Mouse (Mus musculus) intestine, embryonic 15.5 days (tissue): ENCODE measurements around the gene Inppl1. TPM values are rescaled to one million over a fixed set of nuclear protein-coding genes. Genes with fewer than 3 reads are reported as not detected.
A peak's percentile ranks its signal among the peaks of the same experiment; 100 is the strongest.

ENCODE experiments used
- ATAC-seq: fragments of 200-750 bp; cut with Nextera tagmentation; 2 replicates; pipeline ENCODE4 v1.8.0; 2017; ENCODE audit warnings: moderate TSS enrichment, moderate library complexity
- H3K27ac ChIP-seq: fragments of 300-500 bp; sonication (generic); 2 replicates; pipeline ENCODE4 v1.5.1; 2015; ENCODE audit warnings: mild to moderate bottlenecking, inconsistent platforms
- H3K27me3 ChIP-seq: fragments of 300-500 bp; sonication (generic); replicated peaks from 2 replicates; pipeline ENCODE4 v1.6.1; 2015; ENCODE audit warnings: inconsistent platforms
- H3K36me3 ChIP-seq: fragments of 300-500 bp; sonication (generic); 2 replicates; pipeline ENCODE4 v1.6.1; 2015; ENCODE audit warnings: inconsistent platforms
- H3K4me1 ChIP-seq: fragments of 300-500 bp; sonication (generic); replicated peaks from 2 replicates; pipeline ENCODE4 v1.6.1; 2015; ENCODE audit warnings: inconsistent platforms
- H3K4me2 ChIP-seq: fragments of 300-500 bp; sonication (generic); replicated peaks from 2 replicates; pipeline ENCODE4 v1.6.1; 2015; ENCODE audit warnings: mild to moderate bottlenecking, inconsistent platforms
- H3K4me3 ChIP-seq: fragments of 300-500 bp; sonication (generic); replicated peaks from 2 replicates; pipeline ENCODE4 v1.5.1; 2015; ENCODE audit warnings: inconsistent platforms
- H3K9ac ChIP-seq: fragments of 300-500 bp; sonication (generic); 2 replicates; pipeline ENCODE4 v1.6.1; 2015; ENCODE audit warnings: inconsistent platforms
- H3K9me3 ChIP-seq: fragments of 300-500 bp; sonication (generic); 2 replicates; pipeline ENCODE4 v1.6.1; 2016; ENCODE audit warnings: inconsistent platforms
- WGBS: fragments of 180-500 bp; shearing (Covaris S2); methylation state at CpG from one replicate; pipeline ENCODE4 v1.1.7; 2015; 5-methylcytosine and 5-hydroxymethylcytosine counted together
- polyA plus RNA-seq: library from polyadenylated mRNA; unstranded; fragments of >200 nt; fragmentation: Nextera tagmentation; extraction: Ambion mirVana; gene quantifications from 2 replicates; pipeline ENCODE4 v1.2.1, GENCODE M21; 2015

Inppl1 gene
- polyA plus RNA-seq, 1 experiment from 2014 or later: 35.4 TPM

GRCm38 (mm10) chr7:101821571-101822501 is 16.2 kb downstream of the Inppl1 start:
- H3K9me3 ChIP-seq: no peaks in the 10 kb centered on the region
- peak overlapping the region; percentile 48 for H3K4me3 ChIP-seq
- WGBS: under 1% methylated on average over 71 of the region's 71 CpGs
- H3K4me1 ChIP-seq: peaks cover 26% of the 10 kb centered on the region
- H3K36me3 ChIP-seq: peaks cover 24% of the 10 kb centered on the region
- ATAC-seq: peak; percentile 69
- H3K4me2 ChIP-seq: peak overlapping the region; percentile 95
- peaks cover 50% of the 10 kb centered on the region for H3K27me3 ChIP-seq
- peak overlapping the region; percentile 45 for H3K27ac ChIP-seq
- H3K9ac ChIP-seq: peak overlapping the region; percentile 58

GRCm38 (mm10) chr7:101820295-101821030 is 17.6 kb downstream of the Inppl1 start:
- Histone ChIP-seq H3K4me1 (peaks cover 26% of the 10 kb centered on the region), H3K36me3 (peaks cover 13% of the 10 kb centered on the region), H3K27ac (no peak overlapping the region), H3K9me3 (no peaks in the 10 kb centered on the region), H3K9ac (no peak overlapping the region), H3K4me3 (peak overlapping the region; percentile 48), H3K4me2 (peak overlapping the region; percentile 95), H3K27me3 (peaks cover 53% of the 10 kb centered on the region)
- no peak for ATAC-seq
- 5% methylated on average over 35 of the region's 35 CpGs for WGBS

GRCm38 (mm10) chr7:101817861-101818401 is 20.1 kb downstream of the Inppl1 start, which contains the start of gene Phox2a:
Gene Phox2a, plus strand, starts transcription at chr7:101818313.
- Histone ChIP-seq H3K27me3 (peaks cover 53% of the 10 kb centered on the region), H3K27ac (no peak within 1 kb of the TSS), H3K4me3 (peak within 1 kb of the TSS; percentile 33), H3K36me3 (no peaks in the 10 kb centered on the region), H3K9ac (0 out of 2 replicates have a peak within 1 kb of the TSS, but pooled peaks have one; percentile 13), H3K9me3 (no peaks in the 10 kb centered on the region), H3K4me1 (peaks cover 26% of the 10 kb centered on the region), H3K4me2 (peak within 1 kb of the TSS; percentile 60)
- 1% methylated on average over 45 of the region's 45 CpGs for WGBS
- ATAC-seq: peak; percentile 23; the same call in 1 of the 2 replicates

- no peak overlapping the region for H3K27ac ChIP-seq
- WGBS: 94% methylated on average over 1 of the region's 1 CpGs
- H3K4me1 ChIP-seq: no peaks in the 10 kb centered on the region
- no peaks in the 10 kb centered on the region for H3K27me3 ChIP-seq
- no peak overlapping the region for H3K4me3 ChIP-seq
- no peaks in the 10 kb centered on the region for H3K9me3 ChIP-seq
- no peak overlapping the region for H3K4me2 ChIP-seq
- H3K9ac ChIP-seq: no peak overlapping the region
- H3K36me3 ChIP-seq: no peaks in the 10 kb centered on the region; the same call in 1 of the 2 replicates
- ATAC-seq: no peak
These were observed 61.0 kb downstream of the Inppl1 start for GRCm38 (mm10) chr7:101777053-101777452.

GRCm38 (mm10) chr7:101772687-101773086 is 65.3 kb downstream of the Inppl1 start:
- Histone ChIP-seq H3K4me2 (no peak overlapping the region), H3K27ac (no peak overlapping the region), H3K27me3 (no peaks in the 10 kb centered on the region), H3K9ac (no peak overlapping the region), H3K36me3 (no peaks in the 10 kb centered on the region; the same call in 1 of the 2 replicates), H3K4me3 (no peak overlapping the region), H3K9me3 (no peaks in the 10 kb centered on the region), H3K4me1 (no peaks in the 10 kb centered on the region)
- 42% methylated on average over 8 of the region's 8 CpGs for WGBS
- ATAC-seq: no peak

Other genes with a start within 250 kb of the Inppl1 start
- 51.4 and 53.0 TPM in 2 replicates for gene Clpb, start 174.6 kb downstream of the Inppl1 start, polyA plus RNA-seq
- gene Phox2a, start 19.9 kb downstream of the Inppl1 start, polyA plus RNA-seq: 3.4 and 4.2 TPM in 2 replicates
- 2.3 and 2.9 TPM in 2 replicates for gene Folr2, start 19.0 kb upstream of the Inppl1 start, polyA plus RNA-seq
- 71.5 and 74.7 TPM in 2 replicates for gene Anapc15, start 25.5 kb upstream of the Inppl1 start, polyA plus RNA-seq
- 121 and 149 TPM in 2 replicates for gene Folr1, start 32.6 kb upstream of the Inppl1 start, polyA plus RNA-seq
- gene Lamtor1, start 67.7 kb upstream of the Inppl1 start, polyA plus RNA-seq: 184 and 199 TPM in 2 replicates
- gene Tomt, start 68.1 kb upstream of the Inppl1 start, polyA plus RNA-seq: 0.29 and 0.38 TPM in 2 replicates
- gene Lrrc51, start 95.7 kb upstream of the Inppl1 start, polyA plus RNA-seq: 6.7 and 9.2 TPM in 2 replicates
- gene Numa1, start 95.9 kb upstream of the Inppl1 start, polyA plus RNA-seq: 54.6 and 55.5 TPM in 2 replicates
- gene Il18bp, start 180.5 kb upstream of the Inppl1 start, polyA plus RNA-seq: 2.3 and 2.8 TPM in 2 replicates
- gene Rnf121, start 227.2 kb upstream of the Inppl1 start, polyA plus RNA-seq: 28.0 and 30.3 TPM in 2 replicates
- gene Xndc1, start 227.3 kb upstream of the Inppl1 start, polyA plus RNA-seq: 22.9 and 24.3 TPM in 2 replicates
- gene Xntrpc, start 227.5 kb upstream of the Inppl1 start, polyA plus RNA-seq: 0.75 and 1.0 TPM in 2 replicates
- gene Trpc2, start 244.9 kb upstream of the Inppl1 start, polyA plus RNA-seq: not detected in 2 replicates